Mouse (Mus musculus): ENCODE measurements around the gene Chd2.
"Not testable (repeated sequence)": the region's sequence is repeated elsewhere in the genome, so short reads cannot be mapped to it uniquely, and the experiment has no call there.

The Chd2 gene

GRCm38 (mm10) chr7:73540202-73541078 lies 1.2 kb downstream of the Chd2 start:
- peak in 1 of 2 experiments; percentile 82 for DNase-seq (ENCODE audit: inconsistent age in 2 of 2, low spot score in 1 of 2)

DNA sequence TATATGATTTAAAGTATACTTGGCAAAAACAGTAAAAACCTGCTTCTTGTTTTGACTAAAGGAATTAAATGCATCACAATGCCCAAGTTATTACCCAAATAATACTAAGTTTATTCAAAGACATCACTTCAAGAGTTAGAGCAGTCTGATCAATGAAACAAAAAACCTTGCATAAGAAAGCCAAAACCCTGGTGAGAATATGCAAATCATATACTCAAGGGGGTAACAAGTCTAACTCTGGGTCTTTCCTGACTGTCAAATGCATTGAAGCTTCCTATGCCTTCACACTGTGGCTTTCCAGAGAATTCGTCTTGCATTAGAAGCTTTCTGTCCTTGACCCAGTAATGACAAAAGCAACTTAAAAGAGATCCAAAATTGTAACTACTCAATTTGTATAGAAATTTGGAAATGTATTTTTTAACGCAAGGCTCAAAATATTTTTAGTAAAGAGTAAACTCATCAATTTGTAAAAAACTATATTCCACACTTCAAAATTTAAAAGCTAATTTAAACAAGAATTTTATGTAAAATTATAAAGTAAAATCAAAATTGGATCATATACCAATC lies 2.4 kb downstream of the Chd2 start:
- peak in 1 of 2 experiments; percentile 78 for DNase-seq (ENCODE audit: inconsistent age in 2 of 2, low spot score in 1 of 2)

DNA sequence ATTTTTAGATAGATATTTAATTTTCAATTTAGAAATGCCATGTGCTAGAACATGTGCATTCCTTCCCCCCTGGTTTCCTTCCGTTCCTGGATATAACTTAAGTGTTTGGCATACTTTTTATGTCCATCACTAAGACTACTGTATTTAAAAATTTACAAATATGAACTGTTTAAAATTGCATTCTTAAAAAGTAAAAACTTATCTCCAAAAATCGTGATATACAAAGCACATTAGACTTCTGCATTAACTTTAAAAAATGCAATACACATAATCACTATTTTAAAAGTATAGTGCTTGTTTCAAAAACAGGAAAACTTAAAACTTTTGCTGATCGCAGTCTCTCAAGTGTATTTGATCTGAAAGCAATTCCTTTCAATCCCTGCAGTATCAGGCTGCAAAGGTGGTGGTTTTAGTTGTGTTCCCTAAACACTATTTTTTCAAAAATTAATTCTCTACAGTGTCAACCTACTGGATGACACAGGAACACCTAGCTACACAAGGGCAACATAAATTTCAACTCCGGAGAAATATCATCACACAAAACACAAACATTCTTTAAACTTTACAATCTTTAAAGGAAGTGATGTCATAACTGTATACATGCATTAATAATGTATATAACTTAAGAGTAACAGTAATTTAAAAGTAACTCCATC lies 3.1 kb downstream of the Chd2 start:
- peak in 1 of 2 experiments; percentile 58 for DNase-seq (ENCODE audit: inconsistent age in 2 of 2, low spot score in 1 of 2)

DNA sequence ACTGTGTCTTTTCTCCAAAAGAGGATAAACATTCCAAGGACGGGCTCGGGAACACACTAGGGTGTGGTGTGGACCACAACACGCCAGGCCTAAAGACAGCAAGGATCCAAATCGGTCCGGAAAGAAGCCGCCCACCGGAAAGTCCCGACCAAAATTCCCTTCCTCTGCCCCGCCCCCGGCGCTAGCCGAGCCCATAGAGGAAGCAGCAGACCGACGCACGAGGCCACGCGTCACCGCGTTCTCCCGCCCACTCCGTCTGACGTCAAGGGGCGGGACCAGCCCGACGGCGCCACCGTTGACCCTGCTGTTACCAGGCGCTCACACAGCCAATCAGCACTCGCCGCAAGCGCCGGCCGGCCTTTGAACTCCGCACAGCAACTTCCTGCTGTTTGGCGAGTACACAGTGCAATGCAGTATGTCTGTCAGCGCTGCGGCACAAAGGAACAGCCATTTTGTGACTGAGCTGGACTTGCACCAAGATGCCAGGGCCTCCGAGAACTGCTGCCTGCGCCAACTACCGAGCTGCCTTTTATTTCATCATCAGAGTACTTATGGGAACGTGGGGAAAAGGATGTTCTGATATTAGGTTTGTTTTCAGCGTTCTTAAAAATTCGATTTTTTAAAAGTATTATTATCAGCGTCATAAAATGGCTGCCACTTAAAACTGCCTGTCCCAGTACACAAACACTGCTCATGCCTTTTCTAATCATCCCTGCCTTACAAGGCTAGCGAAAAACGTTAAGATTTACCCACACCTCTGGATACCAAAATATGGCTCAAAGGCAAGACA lies 3.8 kb downstream of the Chd2 start:
- peak; percentile 100 for DNase-seq (ENCODE audit: inconsistent age in 2 of 2, low spot score in 1 of 2)

DNA sequence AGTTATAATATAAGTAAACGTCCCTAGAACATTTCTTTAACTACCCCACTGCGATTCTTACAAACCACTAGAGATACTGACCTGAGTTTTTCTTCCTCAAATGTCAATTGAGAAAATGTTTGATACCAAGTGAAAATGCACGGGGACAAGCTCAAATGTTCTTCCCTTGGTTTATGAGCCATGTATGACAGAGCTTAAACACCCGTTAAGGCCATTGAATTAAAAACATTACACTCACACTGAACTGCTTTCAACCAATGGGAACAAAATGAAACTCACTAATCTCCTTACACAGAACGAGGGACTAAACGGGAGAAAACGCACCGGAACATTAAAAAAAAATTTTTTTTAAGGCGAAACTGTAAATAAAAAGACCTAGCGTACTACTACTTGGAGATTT lies 4.4 kb downstream of the Chd2 start:
- DNase-seq (ENCODE audit: inconsistent age in 2 of 2, low spot score in 1 of 2): no peak

DNA sequence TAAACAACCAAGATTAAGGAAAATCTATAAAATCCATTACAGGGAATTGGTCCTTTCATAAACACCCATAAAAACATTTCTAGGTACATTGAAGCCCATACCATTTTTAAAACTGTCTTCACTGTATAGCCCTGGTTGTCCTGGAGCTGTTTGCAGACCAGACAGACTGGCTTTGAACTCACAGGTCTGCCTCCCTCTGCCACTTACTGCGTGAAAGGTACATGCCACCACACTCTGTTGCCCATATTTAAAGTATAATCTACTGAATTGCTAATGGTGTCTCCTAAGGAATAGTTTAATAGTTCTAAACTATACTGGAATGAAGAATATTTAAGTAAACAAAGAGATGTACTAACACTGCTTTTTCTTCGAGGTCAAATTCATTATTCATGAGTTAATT lies 5.1 kb downstream of the Chd2 start:
- DNase-seq (ENCODE audit: inconsistent age in 2 of 2, low spot score in 1 of 2): no peak

DNA sequence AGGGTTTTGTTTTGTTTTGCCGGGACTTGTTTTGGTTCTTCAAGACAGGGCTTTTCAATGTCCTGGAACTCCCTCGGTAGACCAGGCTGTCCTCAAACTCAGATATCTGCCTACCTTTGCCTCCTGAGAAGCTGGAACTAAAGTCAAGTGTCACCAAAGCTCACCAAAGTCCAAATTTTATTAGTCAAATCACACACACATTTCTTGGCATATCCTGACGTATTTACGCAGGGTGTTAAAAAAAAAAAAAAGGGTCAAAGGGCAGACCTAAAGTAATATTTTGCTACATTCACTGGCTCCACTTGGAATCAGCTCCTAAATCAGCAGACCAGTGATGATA lies 5.8 kb downstream of the Chd2 start:
- no peak for DNase-seq (ENCODE audit: inconsistent age in 2 of 2, low spot score in 1 of 2)

GRCm38 (mm10) chr7:73534937-73535860 lies 6.4 kb downstream of the Chd2 start:
- DNase-seq (ENCODE audit: inconsistent age in 2 of 2, low spot score in 1 of 2): peak in 1 of 2 experiments; percentile 68

- DNase-seq (ENCODE audit: inconsistent age in 2 of 2, low spot score in 1 of 2): peak; percentile 62 to 87
Observed at GRCm38 (mm10) chr7:73533457-73533856, 8.2 kb downstream of the Chd2 start.

DNA sequence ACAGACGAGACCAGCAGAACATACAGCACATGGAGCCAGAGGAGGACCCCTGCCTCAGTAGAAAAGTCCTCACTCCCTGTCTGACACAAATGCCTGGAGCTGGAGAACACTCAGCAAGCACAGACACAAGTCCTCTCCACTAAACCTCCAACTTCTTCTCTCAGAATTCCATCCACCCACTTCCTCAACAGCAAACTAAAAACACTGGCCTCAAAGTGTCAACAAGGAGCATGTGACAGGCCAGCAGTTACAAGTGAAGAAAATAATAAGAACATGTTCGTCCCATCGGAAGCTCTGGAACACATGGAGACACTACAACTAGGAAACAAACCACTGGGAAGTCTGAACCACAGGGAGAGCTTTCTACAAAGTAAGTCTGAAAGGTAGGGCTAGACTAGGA lies 8.7 kb downstream of the Chd2 start:
- peak in 1 of 2 experiments; percentile 76 for DNase-seq (ENCODE audit: inconsistent age in 2 of 2, low spot score in 1 of 2)

GRCm38 (mm10) chr7:73532139-73532538 lies 9.5 kb downstream of the Chd2 start:
- no peak for DNase-seq (ENCODE audit: inconsistent age in 2 of 2, low spot score in 1 of 2)

DNA sequence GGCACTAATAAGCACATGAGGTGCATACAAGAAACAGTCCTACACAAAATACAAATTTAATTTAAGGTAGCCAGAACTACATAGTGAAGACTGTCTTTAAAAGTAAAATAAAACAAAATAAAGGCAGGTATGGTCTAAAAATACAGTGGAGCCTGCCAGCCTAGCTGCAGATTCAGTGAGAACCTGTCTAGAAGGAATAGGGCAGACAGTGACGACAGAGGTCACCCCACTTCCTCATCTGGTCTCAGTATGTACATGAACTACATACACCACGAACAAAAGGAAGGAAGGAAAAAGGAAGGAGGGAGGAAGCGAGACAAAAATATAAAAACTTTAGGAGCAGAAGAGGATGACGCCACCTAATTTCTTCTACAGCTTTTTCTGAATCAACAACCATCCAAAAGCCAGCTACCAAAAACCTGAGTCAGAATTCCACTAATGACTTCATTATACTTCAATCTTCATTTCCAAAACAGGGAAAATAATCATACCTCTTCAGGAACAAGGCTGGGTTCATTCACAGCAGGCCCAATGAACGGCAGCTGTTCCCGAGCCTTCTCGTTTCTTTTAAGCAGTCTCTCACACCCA lies 10.0 kb downstream of the Chd2 start:
- peak in 1 of 2 experiments; percentile 63 for DNase-seq (ENCODE audit: inconsistent age in 2 of 2, low spot score in 1 of 2)

- DNase-seq (ENCODE audit: inconsistent age in 2 of 2, low spot score in 1 of 2): peak in 1 of 2 experiments; percentile 45
Observed at GRCm38 (mm10) chr7:73530846-73531245, 10.8 kb downstream of the Chd2 start.

- DNase-seq (ENCODE audit: inconsistent age in 2 of 2, low spot score in 1 of 2): peak in 1 of 2 experiments; percentile 2
Observed at GRCm38 (mm10) chr7:73530164-73530563, 11.5 kb downstream of the Chd2 start.

DNA sequence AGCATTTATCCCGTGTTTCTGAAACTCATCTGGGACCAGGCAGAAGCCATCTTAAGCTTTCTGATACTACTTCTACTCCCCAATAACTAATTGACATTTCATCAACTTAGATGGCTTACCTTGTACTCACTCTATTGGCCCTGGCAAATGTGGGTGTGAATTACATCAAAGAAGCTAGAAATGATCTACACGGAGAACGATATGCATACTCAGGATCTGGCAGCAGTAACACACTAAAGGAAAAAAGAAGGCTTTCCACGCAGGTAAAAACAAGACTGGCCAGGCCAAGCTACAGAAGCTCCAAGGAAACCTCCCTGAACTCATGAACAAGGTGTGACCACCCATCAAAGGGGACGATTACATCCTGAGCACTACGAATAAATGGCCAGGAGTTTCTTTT lies 12.4 kb downstream of the Chd2 start:
- peak in 1 of 2 experiments; percentile 2 for DNase-seq (ENCODE audit: inconsistent age in 2 of 2, low spot score in 1 of 2)

GRCm38 (mm10) chr7:73528377-73528894 lies 13.2 kb downstream of the Chd2 start:
- DNase-seq (ENCODE audit: inconsistent age in 2 of 2, low spot score in 1 of 2): not testable (repeated sequence)

DNA sequence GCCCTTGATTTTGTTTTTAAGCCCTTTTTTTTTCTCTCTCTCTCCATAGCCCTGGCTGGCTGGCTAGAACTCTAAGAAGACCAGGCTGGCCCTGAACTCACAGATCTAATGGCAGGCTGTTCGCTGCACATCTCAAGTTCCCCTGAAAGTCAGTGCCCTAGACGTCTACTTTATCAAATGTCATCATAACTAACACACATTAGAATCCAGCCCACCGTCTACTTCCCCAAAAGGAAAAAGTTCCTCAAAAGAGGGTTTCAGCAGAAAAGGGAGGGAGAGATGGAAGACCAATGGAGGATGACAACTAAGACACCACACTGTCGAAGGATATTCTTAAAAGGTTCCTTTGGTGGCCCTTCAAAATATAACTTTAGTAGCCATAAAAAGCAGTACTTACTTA lies 14.4 kb downstream of the Chd2 start:
- no peak for DNase-seq (ENCODE audit: inconsistent age in 2 of 2, low spot score in 1 of 2)

DNA sequence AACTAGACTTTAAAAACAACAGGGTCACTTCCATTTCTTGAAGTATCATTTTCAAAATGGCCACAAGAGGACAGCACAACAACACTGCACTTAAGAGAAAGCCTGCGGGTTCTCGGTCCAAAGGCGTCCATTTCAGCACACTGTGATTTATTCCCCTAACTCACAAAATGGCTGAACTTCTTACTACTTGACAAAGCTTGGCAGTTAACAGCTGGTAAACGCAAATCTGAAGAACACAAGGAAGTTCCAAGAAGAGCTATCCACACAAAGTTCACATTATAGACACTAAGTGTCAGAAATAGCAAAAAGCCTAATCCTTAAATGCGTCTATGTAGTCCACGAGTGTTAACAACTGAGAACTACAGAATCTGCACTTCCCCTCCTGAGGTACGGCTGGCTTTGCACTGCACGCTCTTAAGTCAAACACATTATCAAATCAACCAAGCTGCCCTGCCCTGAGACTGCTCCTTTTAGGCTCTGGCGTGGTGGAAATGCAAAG lies 17.1 kb downstream of the Chd2 start:
- DNase-seq (ENCODE audit: inconsistent age in 2 of 2, low spot score in 1 of 2): peak; percentile 68 to 92

DNA sequence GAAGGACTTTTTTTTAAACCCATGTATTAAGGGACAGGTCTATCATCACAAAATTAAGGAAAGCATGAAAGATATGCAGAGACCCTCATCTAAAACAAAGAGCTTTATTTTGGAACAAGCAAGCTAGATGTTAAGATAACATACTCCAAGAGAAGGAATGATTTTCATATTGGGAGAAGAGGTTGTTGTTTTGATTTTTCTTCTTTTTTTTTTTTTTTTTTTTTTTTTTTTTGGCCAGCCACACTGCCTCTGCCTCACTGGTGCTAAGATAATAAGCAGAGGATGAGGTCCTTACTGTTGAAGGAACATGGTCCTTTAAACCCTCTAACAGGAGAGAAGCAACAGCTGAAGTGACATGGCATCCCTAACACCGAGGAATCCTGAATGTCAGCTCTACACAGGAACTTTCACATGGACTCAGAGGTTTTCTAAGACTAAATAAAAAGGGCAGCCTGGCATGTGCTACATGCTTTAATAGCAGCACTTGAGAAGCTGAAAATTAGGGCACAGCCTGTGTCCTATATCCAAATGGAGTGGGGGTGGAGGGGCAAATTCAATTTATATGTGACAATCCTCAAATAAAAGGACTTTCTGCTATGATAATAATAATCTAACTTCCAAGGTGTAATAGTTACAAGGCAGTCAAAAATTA lies 17.9 kb downstream of the Chd2 start:
- DNase-seq (ENCODE audit: inconsistent age in 2 of 2, low spot score in 1 of 2): peak in 1 of 2 experiments; percentile 51

Data from adrenal gland, adult (tissue).